Mouse (Mus musculus): ENCODE measurements around the gene Ptgdr2.

Gene Ptgdr2

DNA sequence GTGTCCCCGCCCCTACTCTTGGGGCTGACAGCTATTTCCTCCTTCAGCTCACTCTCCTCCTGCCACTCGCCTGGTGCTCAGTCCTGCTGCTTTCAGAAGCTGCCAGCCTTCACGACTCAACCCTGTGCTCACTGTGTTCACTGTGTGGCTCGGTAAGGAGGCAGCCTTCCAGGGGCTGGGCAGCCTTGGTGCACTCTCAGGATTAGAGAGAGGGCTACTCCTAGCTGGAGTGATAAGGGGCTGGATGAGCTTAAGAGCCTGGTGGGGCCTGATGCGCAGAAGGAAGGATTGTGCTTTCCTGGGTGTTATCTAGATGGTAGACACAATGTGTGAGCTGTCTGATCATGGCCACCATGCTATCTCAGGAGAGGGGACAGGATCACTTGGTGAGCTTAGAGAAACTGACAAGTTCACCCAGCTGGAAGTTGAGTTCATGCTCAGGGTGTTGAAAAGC is at the start of gene Ptgdr2:
Gene Ptgdr2, plus strand, starts transcription at position 51 of the 454 bp plus-strand sequence.
- DNase-seq (ENCODE audit: low spot score in 2 of 2): no peak

- no peak for DNase-seq (ENCODE audit: low spot score in 2 of 2)
These were observed 44.8 kb upstream of the Ptgdr2 start for GRCm38 (mm10) chr19:10892201-10892600.

DNA sequence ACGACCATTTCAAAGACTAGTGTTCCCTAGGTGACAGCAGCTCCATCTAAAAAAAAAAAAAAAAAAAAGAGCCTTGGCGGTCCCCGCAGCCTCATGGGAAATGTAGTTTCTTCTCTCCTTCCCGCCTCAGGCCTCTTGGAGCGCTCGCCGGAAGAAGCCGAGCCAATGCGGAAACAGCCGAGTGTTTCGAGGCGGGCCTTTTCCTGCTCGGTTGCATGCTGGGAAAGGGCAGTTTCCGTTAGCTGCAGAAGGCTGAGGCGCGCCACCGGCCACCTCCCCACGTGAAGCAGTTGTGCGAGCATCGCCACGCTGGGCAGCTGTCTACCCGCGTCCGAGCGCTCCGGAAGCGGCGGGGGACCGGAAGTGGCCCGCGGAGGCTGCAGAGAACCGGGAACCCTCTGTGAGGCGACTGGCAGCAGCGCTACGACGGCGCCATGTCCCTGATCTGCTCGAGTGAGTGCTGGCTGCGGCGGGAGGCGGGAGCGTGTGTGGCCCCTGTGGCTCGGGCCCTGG is 41.9 kb upstream of the Ptgdr2 start, which contains the start of gene Prpf19:
Gene Prpf19, plus strand, starts transcription at position 216 of the 513 bp plus-strand sequence.
- DNase-seq (ENCODE audit: low spot score in 2 of 2): peak; percentile 96 to 98

DNA sequence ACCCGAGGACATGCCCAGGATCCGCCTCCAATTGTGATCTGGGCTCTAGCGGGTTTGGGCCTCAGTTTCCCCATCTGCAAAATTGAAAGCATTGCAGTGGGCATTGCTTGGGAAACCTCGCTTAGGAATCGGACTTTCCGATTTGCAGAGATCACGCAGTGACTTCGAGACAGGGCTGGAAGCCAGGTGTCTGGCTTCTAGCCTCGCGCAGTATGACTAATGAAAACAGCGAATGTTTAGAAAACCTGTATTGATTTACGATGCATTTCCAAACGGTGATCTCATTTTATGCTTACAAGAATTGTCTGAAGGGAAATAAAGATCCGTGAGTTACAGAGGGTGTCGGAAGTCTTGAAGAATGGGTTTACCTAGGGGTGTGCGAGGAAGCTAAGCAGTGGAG is 41.3 kb upstream of the Ptgdr2 start:
- DNase-seq (ENCODE audit: low spot score in 2 of 2): no peak

GRCm38 (mm10) chr19:10896849-10897248 is 40.1 kb upstream of the Ptgdr2 start:
- DNase-seq (ENCODE audit: low spot score in 2 of 2): no peak

- no peak for DNase-seq (ENCODE audit: low spot score in 2 of 2)
These were observed 39.5 kb upstream of the Ptgdr2 start for GRCm38 (mm10) chr19:10897491-10897890.

- no peak for DNase-seq (ENCODE audit: low spot score in 2 of 2)
These were observed 36.6 kb upstream of the Ptgdr2 start for GRCm38 (mm10) chr19:10900315-10900714.

DNA sequence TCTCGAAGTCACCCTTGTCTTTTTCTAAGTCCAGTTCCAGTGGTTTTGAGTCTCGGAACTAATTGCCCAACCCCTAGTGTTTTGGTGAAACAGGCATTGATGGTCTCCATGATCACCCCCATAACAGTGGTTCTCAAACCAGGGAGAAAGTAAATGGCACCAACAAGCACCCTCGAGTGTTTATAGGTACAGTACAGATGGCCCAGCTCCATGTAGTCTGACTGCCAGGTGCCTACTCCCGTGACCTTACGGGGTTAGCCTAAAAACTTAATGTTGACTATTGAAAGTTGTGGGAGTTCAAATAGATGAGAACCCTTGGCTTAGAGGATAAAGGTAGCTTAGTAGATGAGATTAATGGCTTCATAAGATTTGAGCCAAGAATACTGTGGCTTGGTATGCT is 35.9 kb upstream of the Ptgdr2 start:
- no peak for DNase-seq (ENCODE audit: low spot score in 2 of 2)

- DNase-seq (ENCODE audit: low spot score in 2 of 2): no peak
These were observed 32.4 kb upstream of the Ptgdr2 start for GRCm38 (mm10) chr19:10904512-10904911.

DNA sequence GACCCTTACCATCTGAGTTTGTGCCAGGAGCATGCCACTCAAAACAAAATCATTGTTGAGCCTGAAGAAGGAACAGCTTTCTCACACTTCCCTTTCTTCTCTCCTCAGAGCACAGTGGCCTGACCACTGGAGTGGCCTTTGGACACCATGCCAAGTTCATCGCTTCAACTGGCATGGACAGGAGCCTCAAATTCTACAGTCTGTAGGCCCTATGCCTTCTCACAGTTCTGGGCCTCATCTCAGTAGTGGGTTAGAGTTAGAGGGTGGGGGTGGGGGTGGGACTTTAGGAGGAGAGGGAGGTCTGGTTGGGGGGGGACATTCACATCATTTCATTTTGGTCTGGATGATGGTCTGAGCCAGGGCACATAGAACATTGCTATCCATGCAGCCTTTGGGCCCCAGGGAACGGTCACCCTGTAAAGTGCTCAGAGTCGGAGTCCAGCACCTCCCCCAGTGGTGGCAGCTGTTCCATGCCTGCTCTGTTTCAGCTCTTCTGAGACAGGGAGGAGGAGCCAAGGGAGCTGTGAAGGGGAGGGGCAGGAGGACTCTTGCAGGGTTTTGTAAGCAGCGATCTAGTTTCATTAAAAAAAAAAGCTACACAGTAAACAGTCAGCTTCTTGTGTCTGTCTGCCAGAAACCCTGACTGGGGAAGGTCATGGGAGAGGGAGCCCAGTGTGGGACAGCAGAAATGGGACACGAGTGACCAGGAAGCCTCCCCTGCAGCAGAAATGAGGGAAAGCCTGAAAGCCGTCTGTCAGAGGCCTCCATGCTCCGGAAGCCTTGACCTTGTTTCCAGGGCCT is 31.8 kb upstream of the Ptgdr2 start:
- DNase-seq (ENCODE audit: low spot score in 2 of 2): no peak

GRCm38 (mm10) chr19:10905728-10906000 is 31.3 kb upstream of the Ptgdr2 start:
- no peak for DNase-seq (ENCODE audit: low spot score in 2 of 2)

DNA sequence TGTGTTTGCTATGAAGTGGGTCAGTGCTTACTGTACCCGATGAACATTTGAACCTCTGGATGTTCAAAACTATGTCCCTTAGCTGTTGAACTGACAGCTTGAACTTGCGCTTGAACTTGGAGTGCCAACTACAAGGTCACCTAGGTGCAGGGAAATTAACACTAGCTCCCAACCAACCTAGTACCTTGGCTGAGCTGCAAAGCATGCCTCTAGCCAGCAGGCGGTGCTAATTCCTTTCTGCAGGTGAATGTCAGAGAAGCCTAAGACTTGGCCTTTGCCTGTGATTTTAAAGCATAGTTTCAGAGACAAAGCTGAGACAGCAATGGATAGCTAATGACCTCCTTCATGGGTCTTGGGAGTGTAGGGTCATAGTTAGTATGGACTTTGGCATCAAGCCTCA is 29.1 kb upstream of the Ptgdr2 start:
- peak in 1 of 2 experiments; percentile 47 for DNase-seq (ENCODE audit: low spot score in 2 of 2)

- no peak for DNase-seq (ENCODE audit: low spot score in 2 of 2)
These were observed 27.8 kb upstream of the Ptgdr2 start for GRCm38 (mm10) chr19:10909087-10909721.

- no peak for DNase-seq (ENCODE audit: low spot score in 2 of 2)
These were observed 22.7 kb upstream of the Ptgdr2 start for GRCm38 (mm10) chr19:10914291-10914690.

DNA sequence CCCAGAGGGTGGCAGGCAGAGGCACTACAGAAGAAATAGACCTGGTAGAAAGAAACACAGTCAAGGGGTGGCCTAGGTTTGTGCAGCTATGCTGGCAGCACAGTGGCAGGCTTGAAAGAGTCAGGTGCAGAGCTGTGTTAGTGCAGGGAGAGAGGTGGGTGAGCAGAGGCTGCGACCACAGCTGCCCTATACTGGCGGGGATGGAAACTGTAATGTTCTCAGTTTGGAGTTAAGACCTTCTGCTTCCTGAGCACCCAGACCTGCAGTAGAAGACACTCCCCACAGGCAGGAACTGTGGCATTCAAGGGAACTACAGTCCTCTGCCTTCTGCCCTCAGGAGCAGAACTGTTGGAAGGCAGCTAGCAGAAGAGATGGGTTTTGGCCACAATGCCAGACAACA is 22.1 kb upstream of the Ptgdr2 start:
- DNase-seq (ENCODE audit: low spot score in 2 of 2): no peak

GRCm38 (mm10) chr19:10916506-10916905 is 20.5 kb upstream of the Ptgdr2 start:
- no peak for DNase-seq (ENCODE audit: low spot score in 2 of 2)

DNA sequence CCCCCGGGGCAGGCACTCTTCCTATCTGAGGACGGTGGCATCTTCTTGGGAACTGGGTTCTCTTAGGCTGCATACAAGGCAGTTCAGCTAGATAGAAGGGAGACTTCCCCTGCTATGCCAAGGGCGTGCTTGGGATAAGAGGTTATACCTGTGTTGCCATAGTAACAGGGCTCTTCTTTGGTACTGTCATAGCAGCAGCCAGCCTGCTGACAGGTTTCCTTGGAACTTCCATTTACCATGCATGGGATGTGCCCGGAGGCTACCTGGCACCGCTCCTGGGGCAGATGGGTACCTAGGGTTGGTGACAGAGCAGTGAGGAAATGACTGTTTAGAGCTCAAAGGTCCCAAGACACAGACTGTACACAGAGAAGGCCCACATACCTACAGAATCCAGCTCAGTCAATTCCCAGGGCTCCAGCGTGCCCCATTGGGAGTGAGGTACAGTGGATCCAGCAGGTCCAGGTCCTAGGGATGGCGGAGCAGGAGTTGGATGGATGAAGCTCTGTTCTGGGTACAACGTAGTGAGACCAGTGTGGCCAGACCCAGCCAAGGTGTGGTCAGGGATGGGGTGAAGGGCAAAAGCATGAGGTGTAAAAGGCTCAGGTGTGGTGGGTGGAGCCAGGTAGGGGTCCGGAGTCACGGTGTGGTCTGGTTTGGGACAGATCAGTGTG is 18.5 kb upstream of the Ptgdr2 start:
- no peak for DNase-seq (ENCODE audit: low spot score in 2 of 2)

DNA sequence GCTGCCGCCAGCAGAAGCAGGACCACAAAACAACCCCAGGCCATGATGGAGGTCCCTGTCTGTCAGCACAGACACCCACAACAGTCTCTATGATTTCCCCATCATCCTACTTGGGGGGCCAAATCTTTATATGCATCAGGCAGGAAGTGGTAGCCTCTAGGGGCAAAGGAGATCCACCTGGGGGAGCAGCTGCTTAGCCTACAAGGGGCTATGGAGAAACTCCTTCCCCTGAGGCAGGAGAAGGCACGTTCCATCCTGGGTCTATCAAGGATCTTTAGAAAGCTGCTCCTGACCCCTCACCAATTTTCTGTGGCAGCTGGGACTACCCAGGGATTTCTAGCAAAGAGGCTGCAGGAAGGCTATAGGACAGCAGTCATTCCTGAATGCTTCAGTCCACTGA is 16.4 kb upstream of the Ptgdr2 start, which contains the start of gene Zp1:
Gene Zp1, minus strand, starts transcription at position 101 of the 400 bp plus-strand sequence.
- DNase-seq (ENCODE audit: low spot score in 2 of 2): no peak

GRCm38 (mm10) chr19:10921058-10921457 is 15.9 kb upstream of the Ptgdr2 start:
- DNase-seq (ENCODE audit: low spot score in 2 of 2): no peak

DNA sequence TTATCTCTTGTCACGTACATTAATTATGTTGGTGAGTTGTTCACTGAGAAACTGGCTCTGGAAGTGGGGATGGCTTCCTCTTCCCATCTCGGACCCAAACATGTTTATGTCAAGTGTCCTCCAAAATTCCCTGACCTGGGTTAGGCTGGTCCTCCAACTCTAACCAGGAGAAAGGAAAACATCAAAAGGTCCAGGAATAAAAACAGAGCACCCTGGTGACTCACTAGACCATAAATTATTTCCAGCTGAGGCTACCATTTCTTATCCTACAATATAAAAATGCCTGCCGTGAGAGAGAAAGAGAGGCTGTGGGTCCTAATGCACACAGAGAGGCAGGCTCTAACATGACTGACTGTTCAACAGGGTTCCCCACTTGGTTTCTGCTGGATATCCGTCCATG is 12.7 kb upstream of the Ptgdr2 start:
- no peak for DNase-seq (ENCODE audit: low spot score in 2 of 2)

DNA sequence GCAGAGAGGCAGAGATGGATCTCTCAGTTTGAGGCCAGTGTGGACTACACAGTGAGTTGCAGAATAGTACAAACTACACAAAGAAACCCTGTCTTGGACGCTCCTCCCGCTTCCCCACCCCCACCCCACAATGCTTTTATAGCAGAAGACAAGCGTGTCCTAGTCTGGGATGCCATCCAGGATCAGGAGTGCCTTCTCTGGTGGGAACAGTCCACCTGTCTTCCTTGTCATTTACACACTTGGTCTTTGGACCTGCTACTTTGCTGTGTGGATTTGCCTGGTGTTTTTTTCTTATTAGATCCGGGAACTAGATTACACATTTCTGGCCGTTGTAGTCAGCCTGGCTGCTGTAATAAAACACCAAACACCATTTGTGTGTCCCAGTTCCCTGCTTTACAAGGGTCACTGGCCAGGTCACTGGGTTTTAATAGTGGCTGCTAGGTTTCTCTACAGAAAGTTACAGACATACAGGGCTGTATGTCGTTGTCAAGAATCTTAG is 10.8 kb upstream of the Ptgdr2 start:
- no peak for DNase-seq (ENCODE audit: low spot score in 2 of 2)

GRCm38 (mm10) chr19:10926666-10927065 is 10.3 kb upstream of the Ptgdr2 start:
- DNase-seq (ENCODE audit: low spot score in 2 of 2): no peak
